Mouse (Mus musculus) embryo, embryonic 11 days (tissue): ENCODE results near the gene Dock7.
"Not testable (repeated sequence)": the region's sequence is repeated elsewhere in the genome, so short reads cannot be mapped to it uniquely, and the experiment has no call there.

Experiments
- DNase-seq: peaks from one replicate; pipeline ENCODE4 v3.0.0-alpha.2; 2015

Gene Dock7

DNA sequence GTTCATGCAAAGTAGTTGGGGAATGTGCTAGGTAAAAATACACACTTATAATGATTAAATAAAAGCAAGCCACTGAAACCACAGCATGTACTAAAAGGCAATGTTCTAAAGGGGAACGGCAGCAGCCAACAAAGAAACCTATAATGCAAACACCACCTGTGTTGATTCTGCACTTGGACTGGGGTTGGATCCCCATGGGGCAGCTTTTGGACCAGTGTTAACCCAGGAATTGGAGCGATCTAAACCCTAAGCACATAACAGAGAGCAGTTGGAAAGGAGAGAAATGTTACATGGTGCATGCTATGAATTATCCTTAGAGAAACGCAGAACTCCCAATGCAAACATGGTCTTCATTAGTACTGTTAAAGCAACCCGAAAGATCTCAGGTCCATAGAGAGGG, 127.2 kb downstream of the Dock7 start:
- DNase-seq = no peak

GRCm38 (mm10) chr4:98984701-98985100, 136.0 kb downstream of the Dock7 start:
- DNase-seq = no peak

DNA sequence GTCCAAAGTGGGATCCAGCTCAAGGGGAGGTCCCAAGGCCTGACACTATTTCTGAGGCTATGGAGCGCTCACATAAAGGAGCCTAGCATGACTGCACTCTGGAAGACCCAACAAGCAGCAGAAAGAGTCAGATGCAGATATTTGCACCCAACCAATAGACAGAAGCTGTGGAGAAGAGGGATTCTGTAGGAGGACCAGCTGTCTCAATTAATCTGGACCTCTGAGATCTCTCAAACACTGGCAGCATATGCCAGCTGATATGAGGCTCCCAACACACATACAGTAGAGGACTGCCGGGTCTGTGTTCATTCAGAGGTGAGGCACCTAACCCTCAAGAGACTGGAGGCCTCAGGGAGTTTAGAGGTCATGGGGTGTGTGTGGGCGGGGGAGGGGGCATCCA, 140.7 kb downstream of the Dock7 start:
- not testable (repeated sequence) for DNase-seq

GRCm38 (mm10) chr4:98978693-98979092, 142.0 kb downstream of the Dock7 start:
- DNase-seq = no peak

- DNase-seq = not testable (repeated sequence)
Measured at GRCm38 (mm10) chr4:98978288-98978687, 142.4 kb downstream of the Dock7 start.

DNA sequence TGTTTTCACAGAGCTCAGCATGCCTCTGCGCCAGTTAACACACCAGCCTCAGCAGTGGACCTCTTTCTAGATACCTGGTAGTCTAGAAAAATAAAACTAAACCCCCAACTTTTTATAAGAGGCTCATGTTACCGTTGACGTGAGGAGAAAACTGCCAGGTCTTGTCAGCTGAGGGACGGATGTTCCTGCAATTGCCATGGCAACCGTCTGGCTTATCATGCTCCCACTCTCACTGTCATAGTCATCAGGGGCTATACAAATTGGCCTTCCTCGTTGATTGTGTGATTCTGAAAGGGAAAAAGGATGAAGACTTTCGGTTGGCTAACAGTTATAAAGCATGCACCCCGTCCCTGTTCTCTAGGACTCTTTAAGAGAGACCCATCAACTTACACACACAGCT, 145.0 kb downstream of the Dock7 start:
- no peak for DNase-seq

GRCm38 (mm10) chr4:98969946-98970345, 150.8 kb downstream of the Dock7 start:
- DNase-seq = no peak

DNA sequence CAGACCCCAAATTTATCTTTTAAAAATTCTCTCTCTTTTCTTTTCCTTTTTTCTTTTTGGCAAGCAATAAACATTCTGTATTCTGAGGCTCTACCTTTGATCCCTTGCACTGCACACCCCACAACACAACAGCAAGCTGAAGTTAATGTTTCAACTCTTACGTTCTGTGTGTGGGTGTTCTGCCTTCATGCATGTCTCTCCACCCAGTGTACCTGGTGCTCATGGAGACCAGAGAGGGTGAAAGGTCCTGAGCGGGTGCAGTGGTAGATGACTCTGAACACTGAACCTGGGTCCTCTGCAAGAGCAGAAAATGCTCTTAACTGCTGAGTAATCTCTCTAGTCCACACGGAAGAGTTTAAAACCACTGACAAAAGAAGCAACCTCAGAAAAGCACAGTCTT, 160.5 kb downstream of the Dock7 start:
- DNase-seq = no peak

DNA sequence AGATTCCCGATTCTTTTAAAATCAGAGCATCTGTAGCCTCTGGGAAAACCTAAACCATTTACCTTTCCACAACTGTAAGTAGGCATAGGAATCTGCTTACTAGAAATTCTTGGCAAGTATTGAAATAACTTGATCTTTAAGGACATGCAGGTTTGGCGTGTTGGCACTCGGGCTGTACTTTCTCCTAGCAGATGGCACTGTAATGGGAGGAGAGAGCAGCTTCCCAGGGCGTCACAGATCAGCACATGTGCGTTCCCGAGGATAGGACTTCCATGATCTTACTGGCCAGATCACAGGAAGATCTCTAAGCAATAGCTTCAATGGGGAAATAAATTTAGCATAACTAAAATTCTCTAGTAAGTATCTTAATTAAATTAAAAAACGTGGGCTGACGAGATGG, 164.7 kb downstream of the Dock7 start:
- DNase-seq = no peak

DNA sequence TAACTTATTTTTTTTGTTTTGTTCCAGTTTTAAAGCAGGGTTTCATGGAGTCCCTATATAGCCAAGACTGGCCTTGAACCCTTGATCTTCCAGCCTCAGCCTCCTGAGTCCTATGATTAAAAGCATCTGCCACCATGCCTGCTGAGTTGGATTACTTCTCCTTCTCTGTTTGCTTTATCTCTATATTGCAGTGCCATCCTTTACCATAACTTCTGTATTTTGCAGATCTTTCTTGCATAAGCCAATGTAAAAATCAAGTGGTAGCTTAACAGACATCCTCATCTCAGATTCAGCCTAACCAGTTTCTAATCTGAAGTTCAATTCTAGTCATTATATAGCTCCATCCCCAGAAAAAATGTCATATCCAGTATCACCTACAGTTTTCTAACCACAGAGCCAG, 170.2 kb downstream of the Dock7 start:
- DNase-seq = no peak

- DNase-seq = not testable (repeated sequence)
Measured at GRCm38 (mm10) chr4:98938210-98938609, 182.5 kb downstream of the Dock7 start.

DNA sequence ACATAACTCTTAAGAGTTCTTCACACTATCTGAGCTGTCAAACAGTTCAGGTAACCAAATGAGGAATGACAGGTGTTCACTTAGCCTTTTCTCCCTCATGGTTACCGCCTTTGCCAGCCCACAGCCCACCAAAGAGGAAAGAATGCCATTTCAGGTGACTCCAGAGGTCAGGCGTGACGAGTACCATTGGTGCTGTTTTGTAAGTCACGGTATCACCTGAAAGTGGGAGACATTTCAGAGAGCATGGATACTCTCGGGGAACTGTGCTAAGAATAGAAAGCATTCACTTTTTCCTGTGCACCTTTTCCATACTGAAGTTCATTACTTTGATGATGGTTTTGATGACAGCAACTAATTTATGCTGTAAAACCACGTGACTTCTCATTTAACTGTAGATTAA, 184.7 kb downstream of the Dock7 start:
- DNase-seq = no peak

DNA sequence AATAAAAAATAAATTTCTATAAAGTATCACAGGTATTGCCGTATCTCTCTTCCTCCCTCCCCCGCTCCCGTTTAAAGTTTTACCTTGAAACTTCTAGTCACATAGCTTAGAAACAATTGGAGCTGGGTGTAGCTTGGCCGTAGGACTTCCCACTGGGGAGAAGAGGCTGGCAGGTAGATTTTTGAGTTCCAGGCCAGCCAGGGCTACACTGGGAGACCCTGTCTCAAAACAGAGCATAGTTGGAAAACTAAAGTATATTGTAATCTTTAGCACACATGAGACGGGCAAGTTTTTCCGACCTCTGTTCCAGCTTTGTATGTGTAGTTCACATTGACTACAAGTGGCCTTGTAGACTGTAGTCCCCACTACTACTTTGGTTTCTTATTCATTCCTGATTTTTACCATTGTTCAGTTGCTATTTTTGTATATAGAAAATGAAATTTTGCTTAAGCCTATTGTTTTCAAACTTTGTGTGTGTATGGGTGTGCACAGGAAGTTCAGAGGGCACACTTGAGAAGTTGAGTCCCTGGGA, 195.4 kb downstream of the Dock7 start:
- DNase-seq = no peak

DNA sequence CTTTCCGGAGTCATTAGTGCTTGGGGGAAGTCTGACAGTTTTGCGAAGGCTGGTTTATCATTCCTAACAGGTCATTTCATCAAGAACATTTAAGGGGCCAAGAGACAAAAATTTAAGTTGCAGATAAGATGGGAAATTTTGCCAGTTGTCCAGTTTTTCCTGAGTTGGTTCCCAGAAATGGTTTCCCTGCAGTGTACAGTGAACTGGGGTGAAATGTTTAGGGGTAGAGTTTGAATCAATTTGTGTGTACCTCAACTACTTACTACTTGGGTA, 195.9 kb downstream of the Dock7 start:
- no peak for DNase-seq

- peak; percentile 45 for DNase-seq
Measured at GRCm38 (mm10) chr4:98924071-98924905, 196.4 kb downstream of the Dock7 start.

- DNase-seq = peak; percentile 91
Measured at GRCm38 (mm10) chr4:98923568-98924070, 197.1 kb downstream of the Dock7 start, which contains the start of gene Usp1. Gene Usp1, plus strand, starts transcription at chr4:98923810.

DNA sequence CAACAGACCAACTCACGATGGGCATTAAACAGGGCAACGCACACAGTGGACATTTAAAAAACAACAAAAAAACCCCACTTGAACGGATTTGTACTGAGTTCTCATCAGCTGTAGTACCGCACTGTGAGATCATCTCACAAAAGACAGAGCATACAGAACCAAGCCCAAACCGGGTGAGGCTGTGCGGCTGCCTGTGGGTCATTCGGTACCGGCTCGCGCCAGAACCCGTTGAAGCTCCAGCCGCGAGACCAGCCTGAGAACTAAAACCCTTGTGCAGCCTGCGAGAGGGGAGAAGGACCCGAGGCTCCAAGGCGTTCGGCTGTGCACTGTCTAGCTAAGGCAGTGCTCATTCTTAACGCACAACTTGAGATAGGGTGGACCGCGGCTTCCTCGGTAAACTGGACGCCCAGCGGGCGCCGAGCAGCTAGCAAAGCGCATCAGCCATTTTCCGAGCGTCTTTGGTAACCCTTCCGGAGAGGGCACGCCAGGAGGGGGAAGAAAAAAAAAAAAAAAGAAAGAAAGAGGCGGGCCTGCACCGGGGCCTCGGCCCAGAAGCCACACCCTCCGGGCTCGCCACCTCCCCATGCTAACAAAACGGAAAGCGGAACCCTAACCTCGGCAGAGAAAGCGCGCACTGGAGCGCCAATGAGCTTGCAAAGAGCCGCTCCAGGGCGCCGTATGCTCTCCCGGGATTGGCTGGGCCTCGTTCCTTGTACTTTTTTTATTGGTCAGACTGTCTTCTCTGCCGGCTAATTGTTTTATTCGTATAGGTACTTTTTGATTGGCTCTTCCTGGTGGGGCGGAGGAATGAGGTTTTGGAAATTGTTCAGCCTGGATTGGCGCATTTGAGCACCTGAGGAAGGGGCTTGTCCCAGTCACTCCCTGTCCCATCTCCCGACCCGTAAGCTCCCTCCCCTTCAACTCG, 197.8 kb downstream of the Dock7 start:
- peak; percentile 99 for DNase-seq

DNA sequence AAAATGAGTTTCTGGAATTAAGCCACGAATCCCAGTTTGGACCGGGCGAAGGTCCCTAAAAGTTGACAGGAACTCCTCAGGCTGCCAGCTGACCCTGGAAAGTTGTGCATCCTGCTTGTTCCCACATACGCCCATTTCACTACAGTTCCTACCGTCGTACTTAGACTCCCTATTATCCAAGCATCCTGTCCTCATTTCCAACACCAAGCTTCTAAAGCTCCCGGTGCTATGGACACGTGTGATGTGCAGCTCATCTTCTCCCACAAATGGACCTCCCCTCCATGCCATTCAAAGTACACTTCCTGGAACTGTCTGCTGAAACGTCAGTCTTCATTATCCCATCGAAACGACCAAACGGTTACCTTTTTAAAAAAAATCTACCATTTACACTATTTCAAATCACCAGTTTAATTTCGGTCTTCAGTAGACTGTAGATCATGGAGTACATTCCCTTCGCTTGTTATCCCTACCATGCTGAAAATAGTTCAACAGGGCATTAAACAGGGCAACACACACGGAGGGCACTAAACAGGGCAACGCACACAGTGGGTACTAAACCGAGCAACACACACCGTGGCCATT, 198.6 kb downstream of the Dock7 start:
- peak; percentile 47 for DNase-seq

- no peak for DNase-seq
Measured at GRCm38 (mm10) chr4:98920896-98921295, 199.8 kb downstream of the Dock7 start.

- no peak for DNase-seq
Measured at GRCm38 (mm10) chr4:98918204-98918603, 202.5 kb downstream of the Dock7 start.

DNA sequence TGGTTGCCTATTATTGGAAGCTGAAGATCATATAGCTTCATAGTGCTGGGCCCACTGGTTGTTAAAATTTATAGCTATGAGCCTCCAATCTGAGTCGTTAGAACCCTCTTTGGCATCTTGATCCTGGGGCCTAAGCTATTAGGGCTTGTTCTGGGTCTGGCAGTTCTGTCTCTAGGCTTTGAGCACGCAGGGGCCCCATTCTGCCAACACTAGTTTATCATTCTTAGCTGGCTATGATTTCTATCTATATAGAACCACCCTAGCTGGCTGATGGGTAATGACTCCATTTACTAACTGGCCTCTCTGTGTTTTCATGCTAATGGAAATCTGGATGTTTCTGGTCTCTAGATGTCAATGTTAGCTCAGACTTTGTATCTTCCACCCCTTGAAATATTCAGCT, 203.0 kb downstream of the Dock7 start:
- DNase-seq = no peak

GRCm38 (mm10) chr4:98910246-98910645, 210.5 kb downstream of the Dock7 start:
- DNase-seq = no peak

DNA sequence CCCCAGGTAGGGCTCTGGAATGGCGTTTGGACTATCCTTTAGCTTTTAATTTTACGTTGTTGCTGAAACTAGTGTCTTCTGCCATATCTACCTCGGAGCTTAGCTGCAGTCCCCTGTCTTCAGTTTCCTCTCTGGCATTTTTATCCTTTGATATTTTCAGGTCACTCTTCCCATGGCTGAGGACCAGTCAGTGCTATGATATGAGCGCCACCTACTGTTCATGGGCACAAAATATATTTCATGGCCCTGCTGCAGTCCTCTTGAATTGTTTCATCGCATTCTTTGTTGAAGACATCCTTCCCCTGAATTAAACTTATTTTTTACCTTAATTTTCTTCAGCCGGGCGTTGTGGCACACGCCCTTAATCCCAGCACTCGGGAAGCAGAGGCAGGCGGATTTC, 233.6 kb downstream of the Dock7 start:
- peak; percentile 84 for DNase-seq
